Mouse (Mus musculus) liver, adult (tissue): ENCODE results near the gene Oas3.

ENCODE experiments used
- GATA4 ChIP-seq: IDR thresholded peaks from 2 replicates; pipeline ENCODE4 v1.6.1; 2014; ENCODE audit warnings: mild to moderate bottlenecking, low read length; ENCODE audit not compliant: insufficient replicate concordance

Oas3 gene

GRCm38 (mm10) chr5:120775287-120775985 is 2.0 kb downstream of the Oas3 start:
- TF ChIP-seq GATA4: no peak

DNA sequence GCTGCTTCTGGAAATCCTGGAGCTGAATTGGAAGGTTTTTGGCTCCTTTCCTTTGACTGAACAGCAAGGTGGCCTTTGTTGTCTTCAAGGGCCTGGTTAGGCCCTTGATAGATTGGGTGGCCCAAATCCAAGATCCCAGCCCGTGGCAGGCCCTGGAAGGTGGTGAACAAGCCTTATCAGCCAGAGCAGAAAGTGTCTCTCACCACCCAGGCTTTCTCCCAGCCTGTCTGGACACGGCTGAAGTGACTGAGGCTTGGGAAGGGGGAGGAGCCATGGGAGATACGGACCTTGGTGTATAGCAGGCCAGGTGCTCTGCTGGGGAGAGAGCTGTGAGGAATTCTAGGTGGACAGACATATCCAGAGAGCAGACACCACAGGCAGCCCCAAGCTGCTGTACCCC is 8.1 kb downstream of the Oas3 start:
- no peak for TF ChIP-seq GATA4

DNA sequence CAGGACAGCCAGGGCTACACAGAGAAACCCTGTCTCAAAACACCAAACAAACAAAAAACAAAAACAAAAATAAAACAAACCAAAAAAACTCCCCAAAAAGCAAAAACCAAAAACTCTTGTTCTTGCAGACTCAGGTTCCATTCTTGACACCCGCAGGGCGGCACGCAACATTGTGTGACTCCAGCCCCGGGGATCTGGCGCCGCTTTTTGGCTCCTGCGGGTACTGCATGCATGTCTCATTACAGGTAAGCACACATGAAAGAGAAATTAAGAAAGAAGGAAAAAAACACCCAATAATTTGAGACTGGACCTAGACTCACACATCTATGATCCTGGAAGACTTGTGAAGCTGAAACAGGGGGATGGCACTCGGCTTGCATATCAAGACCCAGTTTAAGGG is 12.5 kb downstream of the Oas3 start:
- no peak for TF ChIP-seq GATA4

GRCm38 (mm10) chr5:120761901-120762300 is 15.6 kb downstream of the Oas3 start:
- no peak for TF ChIP-seq GATA4

DNA sequence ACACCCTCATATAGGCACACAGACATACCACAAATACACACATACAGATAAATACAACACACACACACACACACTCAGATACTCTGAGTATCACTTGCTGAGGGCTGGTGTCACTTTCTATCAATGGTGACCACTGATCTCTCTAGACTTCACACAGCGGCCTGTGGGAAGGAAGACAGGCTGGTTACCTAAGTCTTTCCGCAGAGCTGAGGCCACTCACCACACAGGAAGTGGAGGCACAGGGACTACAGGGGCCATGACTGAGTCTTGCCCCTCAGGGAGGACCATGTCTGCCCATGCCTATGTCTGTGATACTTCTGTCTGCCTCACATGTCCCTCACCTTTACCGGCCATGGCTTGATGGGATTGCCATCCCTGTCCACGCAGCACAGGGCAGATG is 23.2 kb downstream of the Oas3 start:
- TF ChIP-seq GATA4: no peak

GRCm38 (mm10) chr5:120752786-120753185 is 24.7 kb downstream of the Oas3 start:
- no peak for TF ChIP-seq GATA4

- TF ChIP-seq GATA4: no peak
Observed at GRCm38 (mm10) chr5:120751206-120751605, 26.3 kb downstream of the Oas3 start.

- no peak for TF ChIP-seq GATA4
Observed at GRCm38 (mm10) chr5:120749688-120750087, 27.8 kb downstream of the Oas3 start, which contains the start of gene Oas2. Gene Oas2, minus strand, starts transcription at chr5:120749853.

DNA sequence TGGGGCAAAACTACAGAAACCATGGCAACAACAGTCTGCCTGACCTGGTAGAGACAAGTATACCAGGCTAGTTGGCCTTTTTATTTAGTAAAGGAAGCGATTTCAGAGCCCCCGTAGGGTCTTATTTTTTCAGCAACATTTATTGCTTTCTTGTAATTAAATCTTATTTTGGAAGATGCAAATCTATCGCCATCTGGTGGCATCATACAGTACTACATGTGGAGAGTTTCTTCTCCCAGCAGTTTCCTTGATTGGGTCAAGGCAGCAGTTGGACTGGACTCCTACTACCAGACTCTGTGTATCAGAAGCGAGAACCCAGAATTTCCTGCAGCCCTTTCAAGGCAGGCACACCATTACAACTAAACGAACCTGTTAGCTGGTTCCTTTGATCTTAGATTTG is 31.0 kb downstream of the Oas3 start:
- no peak for TF ChIP-seq GATA4

GRCm38 (mm10) chr5:120742125-120742524 is 35.3 kb downstream of the Oas3 start:
- TF ChIP-seq GATA4: no peak

- no peak for TF ChIP-seq GATA4
Observed at GRCm38 (mm10) chr5:120734380-120734990, 43.0 kb downstream of the Oas3 start.

DNA sequence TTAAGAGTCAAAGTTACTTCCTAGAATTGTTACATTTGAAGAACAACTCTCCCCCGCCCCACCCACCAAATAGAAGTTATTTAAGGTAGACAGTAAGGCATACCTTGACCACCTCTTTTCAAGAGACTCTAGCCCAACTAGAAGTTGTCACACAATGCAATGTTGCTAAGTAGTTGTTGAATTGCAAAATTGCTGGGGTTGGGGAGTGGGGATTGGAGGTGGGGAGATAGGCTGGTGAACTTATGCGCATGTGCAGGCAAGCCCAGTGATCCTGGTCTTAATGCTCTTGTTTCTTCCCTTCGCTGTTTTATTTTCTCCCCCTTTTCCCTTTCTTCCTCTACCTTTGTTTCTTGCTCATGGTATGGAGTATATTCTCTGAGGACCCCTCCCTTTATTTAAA is 43.8 kb downstream of the Oas3 start:
- TF ChIP-seq GATA4: no peak

DNA sequence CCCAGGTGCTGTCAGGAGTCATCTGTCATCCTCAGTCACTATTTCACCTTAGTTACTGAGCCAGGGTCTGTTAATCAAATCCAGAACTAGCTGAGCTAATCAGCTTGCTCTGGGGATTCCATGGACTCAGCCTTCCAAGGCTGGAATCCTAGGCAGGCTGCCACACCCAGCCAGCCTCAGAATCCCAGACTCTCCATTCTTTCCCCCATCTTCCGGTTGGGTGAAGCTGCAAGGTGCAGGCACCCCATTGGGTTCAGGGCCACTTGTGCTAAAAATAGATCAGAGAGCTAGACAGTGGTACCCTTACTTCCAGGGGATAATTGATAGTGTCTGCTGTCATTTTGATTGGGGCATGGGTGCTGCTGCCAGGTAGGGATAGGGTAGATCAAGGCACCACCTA is 44.7 kb downstream of the Oas3 start:
- no peak for TF ChIP-seq GATA4

DNA sequence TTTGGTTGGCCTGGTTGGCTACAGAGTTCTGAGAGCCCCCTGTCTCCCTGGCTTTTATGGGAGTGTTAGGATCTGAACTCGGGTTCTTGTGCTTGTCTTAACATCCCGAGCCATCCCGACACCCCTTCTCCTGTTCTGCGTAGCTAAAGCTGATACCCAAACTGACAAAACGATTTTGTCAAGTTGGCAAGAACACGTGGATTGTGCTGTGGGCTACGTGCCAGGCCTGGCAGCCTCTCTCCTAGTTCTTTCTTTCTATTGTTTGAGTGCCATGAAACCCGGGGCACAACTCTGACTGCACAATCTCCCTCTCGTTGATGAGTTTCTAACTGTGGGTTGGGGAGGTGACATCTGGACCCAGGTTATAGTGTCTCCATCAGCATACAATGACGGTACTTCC is 48.1 kb downstream of the Oas3 start:
- TF ChIP-seq GATA4: no peak

GRCm38 (mm10) chr5:120725811-120726455 is 51.5 kb downstream of the Oas3 start:
- no peak for TF ChIP-seq GATA4

- TF ChIP-seq GATA4: no peak
Observed at GRCm38 (mm10) chr5:120721005-120721404, 56.5 kb downstream of the Oas3 start.

GRCm38 (mm10) chr5:120718600-120719378 is 58.7 kb downstream of the Oas3 start:
- TF ChIP-seq GATA4: no peak
